Mouse (Mus musculus) liver, embryonic 14.5 days (tissue): ENCODE measurements around the gene Arid1b.

Experiments used
- CTCF ChIP-seq: IDR thresholded peaks from 2 replicates; pipeline ENCODE4 v1.5.1; 2016; ENCODE audit warnings: antibody characterized with exemption, low read depth, control low read depth
- EP300 ChIP-seq: IDR thresholded peaks from 2 replicates; pipeline ENCODE4 v1.6.1; 2016; ENCODE audit warnings: antibody characterized with exemption, low read depth

DNA sequence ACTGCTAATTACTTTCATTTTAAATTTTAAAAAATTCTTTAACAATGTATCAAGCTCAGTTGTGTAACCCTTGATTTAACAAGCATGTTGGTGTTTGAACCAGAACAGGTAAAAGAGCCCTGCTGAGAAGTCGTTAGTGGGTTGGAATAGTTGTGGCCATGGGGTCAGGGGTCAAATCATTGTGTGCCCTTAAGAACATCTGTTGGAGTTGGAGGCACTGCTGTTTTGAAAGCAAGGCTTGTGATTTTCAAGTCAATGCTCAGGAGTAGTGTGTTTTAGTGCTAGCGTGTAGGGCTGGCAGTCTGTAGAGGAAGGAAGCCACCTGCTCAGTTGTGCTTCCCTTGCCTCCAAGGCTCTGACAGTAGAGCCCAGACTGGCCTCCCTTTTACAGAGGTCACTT, 228.7 kb downstream of the Arid1b start:
- TF ChIP-seq CTCF (no peak), EP300 (no peak)
